Mouse (Mus musculus) small intestine, adult 2 months (tissue): ENCODE measurements around the gene Hapln3.

Experiments used
- CTCF ChIP-seq: fragments of 200-500 bp; IDR thresholded peaks from 2 replicates; pipeline ENCODE4 v1.5.1; 2012; ENCODE audit warnings: low read depth, mild to moderate bottlenecking, control low read depth, inconsistent platforms, low read length, moderate library complexity, mixed read lengths; ENCODE audit not compliant: insufficient replicate concordance, insufficient read length; ENCODE audit errors: extremely low read depth
- POLR2A ChIP-seq: fragments of 200-500 bp; IDR thresholded peaks from 2 replicates; pipeline ENCODE4 v1.6.1; 2012; ENCODE audit warnings: low read depth, mild to moderate bottlenecking, control low read depth, inconsistent platforms, low read length, moderate library complexity

- TF ChIP-seq POLR2A (no peak), CTCF (no peak)
Measured at GRCm38 (mm10) chr7:79139328-79139824, 8.6 kb upstream of the Hapln3 start.
